Mouse (Mus musculus): Measurements from ENCODE around the gene Cdk18.
A peak's percentile ranks its signal among the peaks of the same experiment; 100 is the strongest.
"Not testable (repeated sequence)": the region's sequence is repeated elsewhere in the genome, so short reads cannot be mapped to it uniquely, and the experiment has no call there.

Cdk18 gene

DNA sequence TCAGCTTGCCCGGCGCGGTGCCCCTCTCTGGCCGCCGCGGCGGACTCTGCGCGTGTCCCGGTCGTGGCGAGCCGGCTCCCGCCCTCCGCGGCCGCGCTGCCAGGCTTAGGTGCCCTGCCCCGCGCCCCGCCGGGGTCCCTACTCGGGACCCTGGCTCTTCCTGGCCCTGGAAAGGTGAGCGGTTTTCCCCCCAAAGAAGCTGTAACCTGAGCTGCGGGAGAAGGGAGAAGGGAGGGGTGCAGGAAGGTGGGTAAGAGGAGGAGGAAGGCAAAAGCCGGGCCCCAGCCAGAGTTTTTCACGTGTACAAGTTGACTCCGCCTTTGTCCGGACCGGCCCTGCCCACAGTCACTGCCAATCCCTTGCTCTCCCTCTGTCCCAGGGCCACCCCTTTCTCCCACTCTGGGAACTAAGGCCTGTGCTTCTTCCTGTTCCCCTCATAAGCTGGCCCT is at the start of gene Cdk18:
TSS of gene Cdk18 (minus strand) at position 269 of the 449 bp plus-strand sequence.
- DNase-seq: peak; percentile 88 to 91

DNA sequence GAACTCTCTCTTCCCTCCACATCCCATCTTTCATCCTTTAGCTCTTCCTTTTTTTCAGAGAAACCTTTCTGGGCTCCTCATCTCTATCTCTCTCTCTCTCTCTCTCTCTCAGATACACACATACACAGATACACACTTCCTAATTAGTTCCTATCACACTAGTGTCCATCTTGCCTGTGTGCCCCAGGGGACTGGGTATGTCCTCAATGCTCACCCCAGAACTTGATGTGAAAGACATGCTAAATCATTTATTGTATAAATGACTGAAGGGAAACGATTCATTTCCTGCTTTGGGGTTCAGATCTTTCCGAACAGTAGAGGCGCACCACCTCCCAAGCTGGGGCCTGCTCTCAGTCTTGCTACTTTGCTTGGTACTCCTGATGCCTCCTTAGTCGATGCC is 49.7 kb upstream of the Cdk18 start:
- no peak for DNase-seq

DNA sequence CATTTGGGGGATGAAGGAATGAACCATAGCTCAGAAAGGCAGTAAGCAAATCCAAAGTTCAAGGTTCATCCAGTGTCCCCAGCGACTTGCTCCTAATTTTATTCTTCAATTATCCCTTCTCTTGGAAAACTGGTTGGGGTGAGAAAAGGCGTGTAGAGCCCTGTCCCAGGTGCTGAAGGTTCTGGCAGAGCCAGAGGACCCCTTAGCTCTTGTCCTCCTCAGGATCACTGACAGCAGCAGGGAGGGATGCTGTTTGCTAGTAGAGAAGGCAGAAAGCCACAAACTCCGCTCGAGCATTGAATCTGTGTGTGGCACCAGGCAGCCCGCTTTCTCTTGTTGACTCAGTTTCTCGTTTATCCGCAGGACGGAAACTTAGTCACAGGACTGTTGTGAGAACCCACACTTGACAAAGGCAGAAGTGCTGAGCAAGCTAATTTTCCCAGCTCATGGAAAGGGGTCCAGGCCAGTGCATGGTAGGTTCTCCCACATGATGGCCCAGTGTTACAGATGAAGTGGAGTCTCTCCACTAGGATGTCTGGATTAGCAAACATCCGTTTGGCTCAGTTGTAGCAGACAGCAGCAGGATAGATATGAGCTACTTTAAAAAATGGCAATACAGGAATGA is 49.1 kb upstream of the Cdk18 start:
- DNase-seq: no peak

DNA sequence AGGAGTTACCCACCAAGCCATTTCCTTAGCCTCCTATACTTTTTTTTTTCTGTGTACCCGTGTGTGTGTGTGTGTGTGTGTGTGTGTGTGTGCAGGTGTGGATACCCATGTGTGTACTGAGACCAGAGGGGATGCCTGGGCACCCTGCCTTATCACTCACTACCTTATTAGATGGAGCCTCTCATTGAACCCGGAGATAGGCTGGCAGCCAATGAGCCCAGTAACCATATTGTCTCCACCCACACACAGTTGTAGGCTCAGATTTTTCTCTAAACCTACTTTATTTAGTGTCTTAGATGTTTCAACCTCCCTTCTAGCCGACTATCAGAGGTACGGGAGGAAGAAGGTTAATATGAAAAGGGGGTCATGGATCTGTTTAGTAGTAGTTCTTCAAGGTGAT is 46.8 kb upstream of the Cdk18 start:
- DNase-seq: no peak

DNA sequence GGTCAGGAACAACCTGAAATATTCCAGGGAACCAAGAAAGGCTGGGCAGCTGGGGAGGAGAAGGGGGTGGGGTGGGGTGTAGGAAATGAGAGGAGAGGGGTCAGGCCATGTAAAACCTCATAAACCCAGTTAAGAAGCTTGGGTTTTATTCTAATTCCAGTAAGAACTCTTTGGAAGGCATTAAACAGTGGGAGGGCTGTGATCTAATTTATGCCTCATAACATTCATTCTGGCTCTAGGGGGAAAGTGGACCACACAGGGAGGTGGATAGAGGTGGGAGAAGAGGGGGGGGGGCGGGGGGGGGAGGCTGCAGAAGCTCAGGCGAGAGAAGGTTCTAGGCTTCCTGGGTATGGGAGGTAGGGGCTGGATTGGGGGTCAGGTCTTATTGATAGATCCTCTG is 32.1 kb upstream of the Cdk18 start:
- no peak for DNase-seq

DNA sequence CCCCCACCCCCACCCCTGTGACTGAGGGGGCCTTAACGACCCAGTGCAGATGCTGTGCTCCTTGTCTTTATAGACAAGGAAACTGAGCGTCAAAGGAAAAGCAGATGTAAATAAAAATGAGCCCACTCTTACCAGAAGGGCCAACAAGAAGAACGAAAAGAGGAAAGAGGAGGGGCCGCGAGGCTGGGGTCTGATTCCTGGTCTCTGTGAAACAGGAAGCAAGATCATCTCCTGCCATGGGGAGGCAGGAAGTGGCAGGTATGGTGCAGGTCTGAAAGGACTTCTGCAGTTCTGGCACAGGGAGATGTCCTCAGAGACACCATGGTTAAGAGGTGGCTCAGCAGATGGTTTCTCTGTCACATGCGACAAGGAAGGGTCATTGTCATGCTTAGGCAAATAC is 31.2 kb upstream of the Cdk18 start:
- DNase-seq: no peak

DNA sequence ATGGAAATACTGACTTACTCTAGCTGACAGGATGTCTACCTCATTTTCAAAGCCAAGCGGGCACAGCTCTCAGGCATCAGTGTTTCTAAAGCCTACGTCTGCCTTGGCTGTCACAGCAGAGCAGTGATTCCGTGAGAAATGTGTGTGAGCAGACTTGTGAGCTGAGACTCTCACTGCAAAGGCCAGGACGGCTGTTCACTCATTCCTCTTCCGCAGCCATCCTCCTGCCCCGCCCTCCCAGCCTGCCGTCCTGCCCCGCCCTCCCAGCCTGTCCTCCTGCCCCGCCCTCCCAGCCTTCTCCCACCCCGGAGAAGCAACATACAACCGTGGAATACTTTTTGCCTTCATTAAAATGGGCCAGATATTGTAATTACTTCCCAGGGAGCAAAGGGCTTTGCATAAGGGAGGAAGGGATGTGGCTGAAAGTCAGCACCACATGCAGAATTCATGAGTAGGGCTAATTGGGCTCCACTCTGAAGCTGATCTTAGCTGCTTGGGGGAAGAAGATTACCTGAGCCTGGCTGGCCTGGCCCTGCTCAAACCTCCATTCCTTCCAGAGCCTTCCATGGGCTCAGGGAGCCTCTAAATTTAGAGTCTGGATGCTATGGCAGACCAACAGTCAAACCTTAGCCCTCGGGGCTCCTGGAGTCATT is 28.8 kb upstream of the Cdk18 start:
- no peak for DNase-seq

DNA sequence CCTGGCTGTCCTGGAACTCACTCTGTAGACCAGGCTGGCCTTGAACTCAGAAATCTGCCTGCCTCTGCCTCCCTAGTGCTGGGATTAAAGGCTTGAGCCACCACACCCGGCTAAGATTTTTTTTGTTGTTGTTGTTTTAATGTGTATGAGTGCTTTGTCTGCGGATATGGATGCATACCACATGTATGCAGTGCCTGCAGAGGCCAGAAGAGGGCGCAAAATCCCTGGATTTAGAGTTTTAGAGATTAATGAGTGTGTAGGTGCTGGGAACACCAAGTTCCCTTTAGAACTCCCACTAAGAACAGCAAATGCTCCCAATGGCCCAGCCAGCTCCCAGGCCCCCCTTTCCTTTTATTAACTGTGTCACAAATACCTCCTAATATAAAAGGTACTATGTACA is 26.4 kb upstream of the Cdk18 start:
- DNase-seq: no peak

DNA sequence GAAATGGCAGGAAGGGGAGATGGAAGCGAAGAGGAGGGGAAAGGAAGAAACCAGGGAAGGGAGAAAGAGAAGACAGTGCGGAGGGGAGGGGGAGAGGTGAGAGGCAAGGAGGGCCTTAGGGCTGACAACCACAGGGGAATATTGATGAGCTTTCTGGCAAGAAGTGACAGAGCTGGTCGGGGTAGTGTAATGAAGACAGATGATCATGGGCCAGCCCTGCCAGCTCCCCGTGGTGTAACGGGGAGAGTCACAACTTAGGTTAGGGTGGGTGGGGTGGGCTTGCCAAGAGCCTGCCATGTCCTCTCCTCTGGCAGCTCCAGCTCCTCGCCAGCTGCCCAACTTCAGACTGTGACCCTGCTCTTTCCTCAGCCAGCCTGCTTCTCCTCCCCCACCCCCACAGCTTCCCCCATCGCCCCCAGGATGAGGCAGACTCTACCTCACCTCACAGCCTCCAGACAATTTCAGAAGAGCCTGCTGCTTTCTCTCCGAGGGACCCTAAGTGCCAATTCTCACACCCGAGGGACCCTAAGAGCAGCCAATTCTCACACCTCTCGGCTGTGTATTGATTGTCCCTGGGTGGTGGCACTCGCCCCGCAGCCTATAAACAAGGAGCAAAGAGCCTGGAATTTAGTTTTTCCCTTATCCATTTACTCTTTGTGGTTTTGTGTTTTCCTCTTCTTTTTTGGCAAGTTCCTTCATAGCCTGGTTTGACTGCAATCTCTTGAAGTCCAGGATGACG is 25.5 kb upstream of the Cdk18 start:
- no peak for DNase-seq

DNA sequence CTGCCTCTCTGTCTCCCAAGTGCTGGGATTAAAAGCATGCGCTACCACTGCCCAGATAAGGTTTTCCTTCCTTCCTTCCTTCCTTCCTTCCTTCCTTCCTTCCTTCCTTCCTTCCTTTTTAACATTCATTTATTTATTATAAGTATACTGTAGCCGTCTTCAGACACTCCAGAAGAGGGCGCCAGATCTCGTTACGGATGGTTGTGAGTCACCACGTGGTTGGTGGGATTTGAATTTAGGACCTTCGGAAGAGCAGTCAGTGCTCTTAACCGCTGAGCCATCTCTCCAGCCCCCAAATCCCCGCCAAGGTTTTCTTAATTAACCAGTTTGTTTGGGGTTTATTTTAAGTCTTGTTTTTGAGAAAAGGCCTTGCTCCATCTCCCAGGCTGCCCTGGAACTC is 23.1 kb upstream of the Cdk18 start:
- DNase-seq: not testable (repeated sequence)

DNA sequence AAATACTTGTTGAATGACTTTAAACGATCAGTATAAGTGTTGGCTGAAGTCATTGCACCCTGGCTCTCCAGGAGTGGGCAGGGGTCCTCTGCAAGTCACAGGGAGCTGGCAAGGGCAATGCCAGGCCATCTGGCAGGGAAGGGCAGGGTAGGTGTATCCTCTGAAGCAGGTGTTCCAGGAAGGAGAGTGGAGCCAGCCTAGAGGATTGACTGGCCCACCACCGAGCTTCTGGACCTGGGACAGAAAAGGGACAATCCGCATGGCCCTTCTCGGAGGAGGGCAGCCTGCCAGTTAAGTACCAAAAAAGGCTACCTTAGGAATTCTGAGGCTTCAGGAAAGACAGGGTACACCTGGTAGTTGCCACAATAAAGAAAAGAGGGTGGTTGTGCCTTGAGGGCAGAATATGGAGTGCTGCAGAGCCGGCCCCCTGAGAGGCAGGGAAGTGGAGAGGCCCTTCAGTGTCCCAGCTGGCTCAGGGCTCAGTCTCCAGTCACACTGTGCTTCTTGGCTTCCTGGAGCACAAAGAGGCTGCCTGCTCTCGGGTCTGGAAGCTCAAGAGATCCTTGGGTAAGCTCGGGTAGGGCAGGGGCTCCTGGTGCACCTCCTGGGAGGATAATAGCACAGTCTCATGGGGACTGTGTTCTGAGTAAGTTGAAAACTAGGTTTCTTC is 21.9 kb upstream of the Cdk18 start:
- DNase-seq: peak in 1 of 2 experiments; percentile 57

DNA sequence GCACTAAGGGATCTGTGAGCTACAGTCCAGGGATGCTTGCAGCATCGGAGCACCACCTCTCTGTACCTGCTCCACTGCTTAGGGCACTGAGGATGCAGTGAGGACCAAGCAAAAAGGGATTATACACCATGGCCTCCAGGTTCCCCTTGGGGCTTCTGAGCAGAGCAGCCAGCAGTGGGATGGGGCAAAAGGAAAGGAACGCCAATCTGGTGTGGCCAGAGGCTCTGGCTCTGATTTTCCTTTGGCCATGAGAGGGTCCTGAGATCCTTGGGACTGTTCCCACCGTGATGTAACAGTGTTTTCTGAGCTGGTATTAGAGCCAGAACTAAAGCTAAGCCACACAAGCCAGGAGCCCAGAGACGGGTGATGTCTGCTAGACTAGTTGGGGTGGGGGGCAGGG is 20.2 kb upstream of the Cdk18 start:
- DNase-seq: no peak

DNA sequence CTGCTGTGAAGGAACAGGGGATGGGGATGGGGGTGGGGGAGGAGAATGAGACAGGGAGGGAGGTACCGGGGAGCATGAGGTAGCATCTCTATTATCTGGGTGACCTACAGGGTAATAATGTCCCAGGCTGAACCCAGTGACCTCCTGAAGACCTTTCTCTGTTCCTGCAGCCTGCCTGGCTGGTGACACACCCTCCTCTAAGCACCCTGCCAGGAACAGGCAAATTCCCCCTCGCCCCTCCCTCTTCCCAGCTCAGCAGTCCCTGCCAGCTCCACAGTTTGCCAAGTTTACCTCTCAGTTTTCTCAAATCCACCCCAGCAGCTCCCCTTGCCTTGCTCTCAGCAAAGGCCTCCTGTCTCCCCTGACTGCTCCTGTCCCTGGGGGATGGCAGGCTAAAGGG is 19.3 kb upstream of the Cdk18 start:
- peak; percentile 56 to 66 for DNase-seq

DNA sequence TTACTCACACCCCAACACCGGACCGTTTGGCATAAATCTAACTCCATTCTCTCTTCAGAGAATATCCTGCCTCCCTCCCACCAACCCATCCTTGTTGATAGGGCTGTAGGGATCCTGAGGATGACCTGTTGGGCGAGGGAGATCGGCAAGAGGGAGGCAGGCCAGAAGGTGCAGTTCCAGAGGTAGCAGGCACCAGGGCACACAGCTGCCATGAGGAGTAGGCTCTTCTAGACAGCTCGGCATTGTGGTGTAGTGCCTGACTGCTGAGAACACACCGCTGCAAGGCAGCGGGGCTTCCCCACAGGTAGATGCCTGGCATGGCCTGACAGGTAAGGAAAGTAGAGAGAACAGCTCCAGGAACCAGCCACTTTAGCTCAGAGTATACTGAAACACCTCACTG is 18.3 kb upstream of the Cdk18 start:
- no peak for DNase-seq

DNA sequence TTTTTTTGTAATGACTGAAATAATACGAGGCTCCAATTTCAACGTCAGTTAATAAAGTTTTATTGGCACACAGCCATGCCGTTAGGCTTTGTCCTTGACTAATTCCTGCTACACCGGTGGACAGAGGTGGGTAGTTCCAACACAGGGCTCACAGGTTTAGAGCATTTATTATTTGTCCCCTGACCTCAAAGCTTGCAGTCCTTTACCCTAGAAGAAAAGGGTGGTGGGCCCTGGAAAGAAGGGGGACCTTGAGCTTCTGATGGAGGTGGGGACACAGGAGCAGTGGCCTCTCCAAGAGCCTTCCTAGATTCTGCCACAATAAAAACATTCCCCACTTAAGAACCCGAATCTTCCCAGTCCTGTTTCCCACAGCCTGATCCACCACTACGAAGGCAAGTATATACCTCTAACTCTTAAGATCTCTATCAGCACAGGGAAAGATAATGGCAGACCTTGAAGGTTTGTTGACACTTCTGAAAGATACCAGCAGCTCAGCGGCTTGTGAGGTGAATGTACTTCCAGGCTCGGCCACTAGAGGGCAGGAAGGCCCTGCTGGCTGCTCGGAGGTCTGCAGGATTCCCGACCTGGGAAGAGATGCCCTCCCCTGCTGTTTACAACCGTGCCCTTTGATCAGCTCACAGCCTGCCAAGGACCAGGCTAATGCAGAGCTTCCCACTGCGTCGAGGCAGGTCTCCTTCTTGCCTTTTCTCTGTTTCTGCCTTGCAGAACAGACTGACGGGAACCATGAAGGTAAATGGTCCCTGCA is 17.7 kb upstream of the Cdk18 start:
- DNase-seq: peak; percentile 71 to 81

DNA sequence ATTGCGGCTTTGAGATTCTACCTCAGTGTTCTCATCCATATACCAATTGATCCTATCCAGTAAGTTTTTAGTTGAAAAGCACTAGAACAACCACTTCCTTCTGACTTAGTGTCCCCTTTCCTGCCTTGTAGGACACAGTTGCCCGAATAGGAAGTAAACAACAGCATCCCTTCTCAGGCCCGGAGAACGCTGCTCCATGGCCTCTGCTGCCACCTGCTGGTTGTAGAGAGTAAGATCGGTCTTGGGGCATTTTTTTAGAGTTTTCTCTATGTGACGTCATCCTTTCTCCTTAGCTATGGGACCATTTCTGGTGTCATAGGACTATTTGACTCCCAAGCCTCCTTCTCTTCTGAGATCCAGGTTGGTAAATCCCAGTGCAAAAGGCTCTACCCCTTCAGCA is 16.3 kb upstream of the Cdk18 start:
- DNase-seq: peak; percentile 71 to 80

DNA sequence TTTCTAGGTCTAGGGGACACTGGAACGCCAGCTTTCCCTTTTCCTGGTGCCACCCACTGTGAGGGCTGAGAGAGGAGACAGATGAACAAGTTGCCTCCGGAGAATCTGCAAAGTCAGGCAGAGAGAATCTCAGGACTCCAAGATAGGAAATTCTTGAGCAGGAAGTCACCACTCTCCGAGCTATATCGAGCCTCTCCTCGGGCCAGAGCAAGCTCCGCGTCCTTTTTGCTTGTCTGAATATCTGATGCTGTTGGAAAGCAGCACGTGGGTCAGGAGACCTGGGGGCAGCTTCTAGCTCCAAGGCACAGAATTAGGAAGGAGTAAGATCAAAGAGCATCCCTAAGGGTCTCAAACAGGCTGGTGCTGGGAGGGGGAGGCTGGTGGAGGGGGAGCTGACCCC is 14.2 kb upstream of the Cdk18 start:
- no peak for DNase-seq

DNA sequence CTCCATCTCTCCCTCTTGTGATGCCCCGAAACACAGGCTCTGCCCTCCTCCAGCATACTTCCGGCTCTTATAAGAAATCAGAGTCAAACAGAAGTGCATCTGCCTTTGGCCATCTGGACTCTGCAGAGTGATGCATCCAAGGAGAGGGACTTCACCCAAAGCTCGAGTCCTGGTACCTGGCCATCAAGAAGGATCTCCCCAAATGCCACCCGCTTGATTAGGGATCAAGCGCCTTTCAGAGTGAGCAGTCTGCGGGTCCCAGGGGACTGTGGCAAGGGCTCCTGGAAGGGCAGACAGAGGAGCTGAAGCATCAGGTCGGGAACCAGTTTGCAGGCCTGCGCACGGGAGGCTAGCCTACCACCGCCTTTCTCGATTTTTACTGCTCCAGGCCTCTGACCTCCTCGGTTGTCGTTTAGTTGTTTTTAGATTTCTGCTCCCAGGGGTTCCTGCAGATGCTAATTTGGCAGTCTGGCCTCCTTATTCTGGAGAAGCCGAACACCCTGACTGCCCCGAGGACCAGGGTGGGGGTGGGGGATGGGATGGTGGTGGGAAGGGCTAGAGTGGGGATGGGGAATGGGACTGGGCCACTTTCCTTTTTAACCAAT is 13.7 kb upstream of the Cdk18 start:
- DNase-seq: no peak

DNA sequence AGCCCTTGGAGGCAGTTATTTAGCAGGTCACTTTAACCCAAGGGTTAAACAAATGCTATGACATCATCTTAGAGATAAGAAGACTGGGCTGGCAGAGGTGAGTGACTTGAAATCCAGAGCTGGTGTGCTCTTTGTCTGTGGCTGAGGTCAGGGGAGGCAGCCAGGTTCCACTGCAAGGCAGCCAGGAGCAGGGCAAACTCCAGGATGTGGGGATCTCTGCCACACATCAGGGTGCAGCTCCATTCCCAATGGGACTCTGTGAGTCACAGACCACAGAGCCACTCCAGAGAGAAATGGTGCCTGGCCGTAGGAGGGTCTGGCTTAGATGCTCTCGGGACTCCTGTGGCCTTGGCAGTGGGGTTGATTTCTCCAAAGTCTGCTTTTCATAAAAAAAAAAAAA is 12.4 kb upstream of the Cdk18 start:
- DNase-seq: no peak

DNA sequence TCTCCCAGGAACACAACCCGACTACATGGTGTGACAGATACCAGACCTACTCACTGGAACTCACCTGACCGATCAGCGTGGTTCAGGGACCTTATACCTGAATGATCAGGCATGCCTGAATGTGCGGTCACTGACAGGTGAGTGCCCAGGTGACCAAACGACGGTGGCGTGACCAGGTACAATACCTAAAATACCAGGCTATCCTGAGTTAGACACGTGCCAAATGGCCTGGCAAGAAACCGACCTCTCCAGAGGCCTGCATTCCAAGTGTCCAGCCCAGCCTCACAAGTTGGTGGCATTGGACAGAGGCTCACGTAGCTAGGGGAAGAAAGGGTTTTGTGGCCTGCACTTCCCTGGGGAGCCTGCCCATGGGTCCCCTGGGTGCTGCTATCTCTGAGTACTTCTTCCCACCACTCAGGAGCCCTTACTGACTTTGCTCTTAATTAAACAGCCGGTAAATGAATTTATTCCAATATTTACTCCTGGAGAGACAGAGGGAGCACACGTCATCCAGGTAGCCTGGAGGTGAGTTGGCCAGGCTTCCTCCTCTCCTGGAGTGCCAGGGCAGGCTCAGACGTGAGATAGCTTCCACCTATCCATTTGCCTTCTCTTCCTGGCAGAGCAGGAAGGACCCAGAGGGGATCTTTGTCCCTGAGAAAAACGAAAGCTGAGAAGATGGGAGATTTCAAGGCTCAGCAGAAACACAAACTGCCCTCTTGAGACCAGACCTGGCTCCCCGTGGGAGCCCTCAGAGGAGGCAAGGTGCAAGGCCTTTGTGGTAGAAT is 11.5 kb upstream of the Cdk18 start:
- peak; percentile 81 to 85 for DNase-seq

DNA sequence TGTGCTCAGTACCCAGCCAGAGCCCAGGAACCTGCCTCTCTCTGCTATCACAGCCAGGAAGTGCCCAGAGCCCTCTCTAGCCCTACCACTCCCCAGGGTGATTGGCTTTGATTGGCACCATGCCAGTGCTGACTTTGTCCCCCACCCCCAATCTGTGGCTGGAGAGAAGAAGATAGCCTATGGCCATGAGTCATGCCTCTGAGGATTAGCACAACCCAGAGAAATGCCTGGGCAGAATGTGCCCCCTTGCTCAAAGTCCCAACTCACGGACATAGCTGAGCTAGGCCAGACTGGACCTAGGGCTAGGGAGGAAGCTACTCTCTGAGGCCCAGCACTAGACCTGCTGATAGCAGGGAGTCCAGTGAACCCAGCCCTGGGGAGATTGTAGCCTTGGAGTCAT is 10.7 kb upstream of the Cdk18 start:
- DNase-seq: peak in 1 of 2 experiments; percentile 56

DNA sequence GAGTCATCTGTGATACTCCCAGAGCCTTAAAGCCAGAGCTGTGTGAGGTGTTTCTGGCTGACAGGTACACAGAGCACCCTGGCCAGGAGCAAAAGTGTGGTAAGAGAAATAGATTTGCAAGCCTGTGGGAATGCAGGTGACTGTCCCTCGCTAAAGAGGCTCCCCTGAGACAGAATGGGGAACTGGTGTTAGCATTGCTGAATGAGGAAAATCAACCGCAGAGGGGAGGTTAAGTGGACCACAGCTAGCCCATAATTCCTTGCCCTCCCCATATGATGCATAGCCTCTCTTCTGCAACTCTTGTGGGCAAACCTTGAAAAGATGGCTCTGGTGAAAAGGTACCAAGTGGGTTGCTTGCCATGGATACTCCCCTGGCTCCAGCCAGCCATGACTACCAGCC is 9.9 kb upstream of the Cdk18 start:
- no peak for DNase-seq
